In genomic region chr16:85150902-85151301, GRCm38 (mm10) we compare ENCODE assay signal across 18 mouse cellular contexts. TPM values are rescaled to one million over a fixed set of nuclear protein-coding genes. Genes with fewer than 3 reads are reported as not detected.
DNase-seq lines count a peak whose midpoint lies in the region; ATAC-seq and TF ChIP-seq lines count a peak whose summit lies in the region.
"Had no signal": no experiment of that assay in that cellular context is flagged by ENCODE, and none has a peak within 500 bp of the region (broad histone marks: within the 10 kb centered on the region; RNA-seq: fewer than 3 reads in every experiment).

No protein-coding gene starts in this region.

- no peak overlapping the region for H3K9ac ChIP-seq in forebrain, embryonic 15.5 days (replicated peaks)
- H3K9ac ChIP-seq in forebrain, embryonic 14.5 days (ENCODE audit: low read length) = no peak overlapping the region
- H3K9ac ChIP-seq in kidney, embryonic 14.5 days (ENCODE audit: low read depth, low read length) = no peak overlapping the region
- H3K9ac ChIP-seq in lung, postnatal 0 days (replicated peaks; ENCODE audit: low read depth) = no peak overlapping the region
- H3K9ac ChIP-seq in heart, embryonic 16.5 days (ENCODE audit: low read length) = no peak overlapping the region
- H3K9ac ChIP-seq in stomach, postnatal 0 days (ENCODE audit: low read length) = no peak overlapping the region
- H3K9ac ChIP-seq: embryonic facial prominence, embryonic 13.5 days had no signal

- peaks cover 39% of the 10 kb centered on the region for H3K4me1 ChIP-seq in forebrain, embryonic 15.5 days
- peaks cover 2% of the 10 kb centered on the region; the same call in 1 of the 2 replicates for H3K4me1 ChIP-seq in forebrain, embryonic 14.5 days (ENCODE audit: control insufficient read depth, insufficient read depth, low read length)
- H3K4me1 ChIP-seq in kidney, adult 2 months (ENCODE audit: control insufficient read depth, insufficient read depth, low read length) = peaks cover 50% of the 10 kb centered on the region
- H3K4me1 ChIP-seq in kidney, embryonic 14.5 days (ENCODE audit: control insufficient read depth, insufficient read depth, low read length) = peaks cover 50% of the 10 kb centered on the region
- H3K4me1 ChIP-seq in lung, postnatal 0 days (ENCODE audit: insufficient read depth, low read depth, low read length) = peaks cover 34% of the 10 kb centered on the region; the same call in 1 of the 2 replicates
- H3K4me1 ChIP-seq in heart, embryonic 16.5 days (ENCODE audit: control insufficient read depth, insufficient read depth, low read length) = peaks cover 61% of the 10 kb centered on the region
- peaks cover 11% of the 10 kb centered on the region for H3K4me1 ChIP-seq in stomach, postnatal 0 days (replicated peaks; ENCODE audit: control insufficient read depth, insufficient read depth)

- TF ChIP-seq CTCF in kidney, adult 2 months (conservative IDR thresholded peaks at IDR 0.05; ENCODE audit: insufficient read depth, insufficient read length, low read depth, low read length) = no peak
- no peak for TF ChIP-seq CTCF in lung, postnatal 0 days (IDR thresholded peaks at IDR 0.05)
- no peak for TF ChIP-seq CTCF in stomach, postnatal 0 days (IDR thresholded peaks at IDR 0.05; ENCODE audit: low read depth)

- no peaks in the 10 kb centered on the region for H3K27me3 ChIP-seq in forebrain, embryonic 15.5 days
- no peaks in the 10 kb centered on the region for H3K27me3 ChIP-seq in forebrain, embryonic 14.5 days (replicated peaks; ENCODE audit: control insufficient read depth, insufficient read depth, low read length)
- no peaks in the 10 kb centered on the region for H3K27me3 ChIP-seq in kidney, adult 2 months (replicated peaks; ENCODE audit: control insufficient read depth, insufficient read depth, low read length)
- H3K27me3 ChIP-seq in kidney, embryonic 14.5 days (ENCODE audit: control insufficient read depth, insufficient read depth, low read length) = no peaks in the 10 kb centered on the region
- no peaks in the 10 kb centered on the region for H3K27me3 ChIP-seq in lung, postnatal 0 days (replicated peaks; ENCODE audit: insufficient read depth, low read length)
- no peaks in the 10 kb centered on the region for H3K27me3 ChIP-seq in heart, embryonic 16.5 days (ENCODE audit: control insufficient read depth, insufficient read depth, low read length)
- no peaks in the 10 kb centered on the region for H3K27me3 ChIP-seq in stomach, postnatal 0 days (ENCODE audit: control insufficient read depth, insufficient read depth, low read length)
- H3K27me3 ChIP-seq: embryonic facial prominence, embryonic 13.5 days had no signal

- DNase-seq in forebrain, embryonic 14.5 days (ENCODE audit: low spot score) = no peak
- peak; percentile 48 for DNase-seq in kidney, adult 2 months
- no peak for DNase-seq in lung, postnatal 0 days (ENCODE audit: low spot score)
- no peak for DNase-seq in lung, postnatal 14 days
- no peak for DNase-seq in stomach, postnatal 0 days (ENCODE audit: low spot score)
- DNase-seq: adrenal gland, postnatal 10 days; cerebellum, postnatal 14 days; lung, postnatal 10 days; right cerebral cortex, postnatal 14 days; thymus, postnatal 25 days had no signal

- no peaks in the 10 kb centered on the region for H3K9me3 ChIP-seq in forebrain, embryonic 15.5 days
- no peaks in the 10 kb centered on the region for H3K9me3 ChIP-seq in forebrain, embryonic 14.5 days (replicated peaks; ENCODE audit: control insufficient read depth, low read length)
- no peaks in the 10 kb centered on the region for H3K9me3 ChIP-seq in kidney, embryonic 14.5 days (ENCODE audit: control insufficient read depth, low read length)
- H3K9me3 ChIP-seq in lung, postnatal 0 days (ENCODE audit: low read length) = no peaks in the 10 kb centered on the region
- H3K9me3 ChIP-seq in heart, embryonic 16.5 days (replicated peaks; ENCODE audit: control insufficient read depth, low read length) = no peaks in the 10 kb centered on the region
- no peaks in the 10 kb centered on the region for H3K9me3 ChIP-seq in stomach, postnatal 0 days (ENCODE audit: control insufficient read depth, low read length)
- H3K9me3 ChIP-seq: embryonic facial prominence, embryonic 13.5 days; midbrain, embryonic 10.5 days had no signal

- H3K4me2 ChIP-seq in forebrain, embryonic 15.5 days (replicated peaks) = no peak overlapping the region
- no peak overlapping the region for H3K4me2 ChIP-seq in forebrain, embryonic 14.5 days (ENCODE audit: low read length)
- H3K4me2 ChIP-seq in kidney, embryonic 14.5 days (replicated peaks; ENCODE audit: low read depth, low read length) = no peak overlapping the region
- H3K4me2 ChIP-seq in lung, postnatal 0 days (replicated peaks; ENCODE audit: low read depth, low read length) = no peak overlapping the region
- peak overlapping the region; percentile 48 for H3K4me2 ChIP-seq in heart, embryonic 16.5 days (ENCODE audit: low read depth, low read length)
- H3K4me2 ChIP-seq in stomach, postnatal 0 days (replicated peaks; ENCODE audit: low read depth) = no peak overlapping the region
- H3K4me2 ChIP-seq: embryonic facial prominence, embryonic 13.5 days; liver, embryonic 11.5 days had no signal

- WGBS in forebrain, embryonic 15.5 days = 56% methylated on average over 9 of the region's 9 CpGs
- WGBS in forebrain, embryonic 14.5 days = 66% methylated on average over 9 of the region's 9 CpGs
- WGBS in kidney, adult 2 months = 27% methylated on average over 9 of the region's 9 CpGs
- WGBS in kidney, embryonic 14.5 days = 6% methylated on average over 9 of the region's 9 CpGs
- 39% methylated on average over 9 of the region's 9 CpGs for whole genome bisulfite sequencing in lung, postnatal 0 days
- 22% methylated on average over 9 of the region's 9 CpGs for WGBS in heart, embryonic 16.5 days
- 53% methylated on average over 9 of the region's 9 CpGs for WGBS in stomach, postnatal 0 days

- TF ChIP-seq EP300 in lung, postnatal 0 days (IDR thresholded peaks at IDR 0.05) = no peak
- TF ChIP-seq EP300 in stomach, postnatal 0 days (optimal IDR thresholded peaks at IDR 0.05) = no peak

- TF ChIP-seq POLR2A in kidney, adult 2 months (IDR thresholded peaks at IDR 0.05; ENCODE audit: low read depth, low read length) = no peak

- no peak overlapping the region for H3K4me3 ChIP-seq in forebrain, embryonic 15.5 days
- H3K4me3 ChIP-seq in forebrain, embryonic 14.5 days (ENCODE audit: low read depth, low read length) = no peak overlapping the region
- no peak overlapping the region for H3K4me3 ChIP-seq in kidney, adult 2 months (ENCODE audit: insufficient read depth, low read depth, low read length)
- no peak overlapping the region for H3K4me3 ChIP-seq in kidney, embryonic 14.5 days (ENCODE audit: low read length)
- H3K4me3 ChIP-seq in lung, postnatal 0 days (ENCODE audit: low read depth, low read length) = no peak overlapping the region
- H3K4me3 ChIP-seq in heart, embryonic 16.5 days (ENCODE audit: low read length) = peak overlapping the region; percentile 12; the same call in 1 of the 2 replicates
- H3K4me3 ChIP-seq in stomach, postnatal 0 days (ENCODE audit: low read depth, low read length) = no peak overlapping the region
- H3K4me3 ChIP-seq: embryonic facial prominence, embryonic 13.5 days; forebrain, embryonic 10.5 days; midbrain, embryonic 10.5 days had no signal

- H3K36me3 ChIP-seq in forebrain, embryonic 15.5 days = no peaks in the 10 kb centered on the region
- peaks cover 6% of the 10 kb centered on the region for H3K36me3 ChIP-seq in forebrain, embryonic 14.5 days (ENCODE audit: control insufficient read depth, insufficient read depth, low read length)
- no peaks in the 10 kb centered on the region for H3K36me3 ChIP-seq in kidney, adult 2 months (ENCODE audit: control insufficient read depth, insufficient read depth, low read length)
- H3K36me3 ChIP-seq in kidney, embryonic 14.5 days (ENCODE audit: control insufficient read depth, insufficient read depth, low read length) = no peaks in the 10 kb centered on the region; the same call in 1 of the 2 replicates
- no peaks in the 10 kb centered on the region for H3K36me3 ChIP-seq in lung, postnatal 0 days (ENCODE audit: insufficient read depth, low read length)
- no peaks in the 10 kb centered on the region for H3K36me3 ChIP-seq in heart, embryonic 16.5 days (ENCODE audit: control insufficient read depth, insufficient read depth)
- no peaks in the 10 kb centered on the region for H3K36me3 ChIP-seq in stomach, postnatal 0 days (ENCODE audit: control insufficient read depth, insufficient read depth, low read length)
- H3K36me3 ChIP-seq: G1E had no signal

- no peak for ATAC-seq in forebrain, embryonic 15.5 days (replicated peaks)
- no peak for ATAC-seq in forebrain, embryonic 14.5 days
- no peak for ATAC-seq in kidney, embryonic 14.5 days (ENCODE audit: low FRiP score, low TSS enrichment)
- ATAC-seq in lung, postnatal 0 days = no peak
- no peak for ATAC-seq in heart, embryonic 16.5 days (replicated peaks; ENCODE audit: extremely low read depth, insufficient read depth, low FRiP score)
- ATAC-seq in stomach, postnatal 0 days (ENCODE audit: low FRiP score, low TSS enrichment) = no peak

- H3K27ac ChIP-seq in forebrain, embryonic 15.5 days (replicated peaks) = 0 out of 2 replicates have a peak overlapping the region, but pooled peaks have one; percentile 31
- H3K27ac ChIP-seq in forebrain, embryonic 14.5 days (ENCODE audit: low read depth, low read length) = no peak overlapping the region; the same call in 1 of the 2 replicates
- peak overlapping the region; percentile 79 for H3K27ac ChIP-seq in kidney, adult 2 months (ENCODE audit: insufficient read depth, low read depth, low read length)
- H3K27ac ChIP-seq in kidney, embryonic 14.5 days (ENCODE audit: low read depth, low read length) = no peak overlapping the region
- peak overlapping the region; percentile 17; the same call in 1 of the 2 replicates for H3K27ac ChIP-seq in lung, postnatal 0 days (ENCODE audit: low read length)
- H3K27ac ChIP-seq in heart, embryonic 16.5 days (ENCODE audit: low read length) = peak overlapping the region; percentile 54
- H3K27ac ChIP-seq in stomach, postnatal 0 days (replicated peaks) = no peak overlapping the region
- H3K27ac ChIP-seq: midbrain, embryonic 10.5 days had no signal

RNA-seq across cellular contexts. Expression of gene App, which starts 22.7 kb away (rescaled TPM):
- 260 and 266 TPM in 2 replicates for polyA plus RNA-seq in forebrain, embryonic 15.5 days (2015; fragmentation: Nextera tagmentation; extraction: Ambion mirVana)
- polyA plus RNA-seq in forebrain, embryonic 14.5 days (2014; fragmentation: Nextera tagmentation; extraction: Ambion mirVana) = 158 and 215 TPM in 2 replicates
- 587 and 592 TPM in 2 replicates for polyA plus RNA-seq in kidney, adult 2 months (2012; rRNA removed)
- polyA plus RNA-seq in kidney, embryonic 14.5 days (2014; fragmentation: Nextera tagmentation; extraction: Ambion mirVana) = 166 and 225 TPM in 2 replicates
- 425 and 457 TPM in 2 replicates for polyA plus RNA-seq in lung, postnatal 0 days (2015; fragmentation: Nextera tagmentation; extraction: Ambion mirVana)
- polyA plus RNA-seq in heart, embryonic 16.5 days (2015; fragmentation: Nextera tagmentation; extraction: Ambion mirVana) = 175 and 187 TPM in 2 replicates
- 156 and 159 TPM in 2 replicates for polyA plus RNA-seq in stomach, postnatal 0 days (2015; fragmentation: Nextera tagmentation; extraction: Ambion mirVana)
- polyA plus RNA-seq: G1E had no signal

Comparison
In these comparisons a context has a peak if more than half of its experiments do, and no peak if none do; other contexts are left out.
1. H3K27ac ChIP-seq: peak in forebrain, embryonic 15.5 days (single experiment), kidney, adult 2 months (single experiment), lung, postnatal 0 days (single experiment) and heart, embryonic 16.5 days (single experiment); none in forebrain, embryonic 14.5 days (single experiment), kidney, embryonic 14.5 days (single experiment) and stomach, postnatal 0 days (single experiment).